Mouse (Mus musculus): Measurements from ENCODE around the gene Stk10. TPM values are rescaled to one million over a fixed set of nuclear protein-coding genes. Genes with fewer than 3 reads are reported as not detected.

Stk10 gene
- total RNA-seq, 2 experiments from 2014 or later, result 13.9 to 16.7 TPM

- DNase-seq, result no peak
- intact Hi-C loops (cut with DNase I), result no loop called here
These were observed 117.9 kb downstream of the Stk10 start for GRCm38 (mm10) chr11:32650893-32651590.

- no peak for DNase-seq
- intact Hi-C loops (cut with DNase I), result no loop called here
These were observed 118.6 kb downstream of the Stk10 start for GRCm38 (mm10) chr11:32651723-32652122.

GRCm38 (mm10) chr11:32662082-32662656 lies 129.1 kb downstream of the Stk10 start:
- intact Hi-C loops (cut with DNase I), result no loop called here
- DNase-seq, result no peak

GRCm38 (mm10) chr11:32665639-32666038 lies 132.5 kb downstream of the Stk10 start:
- DNase-seq, result no peak
- intact Hi-C loops (cut with DNase I), result no loop called here

- intact Hi-C loops (cut with DNase I), result no loop called here
- no peak for DNase-seq
These were observed 133.9 kb downstream of the Stk10 start for GRCm38 (mm10) chr11:32666983-32667382.

- intact Hi-C loops (cut with DNase I), result no loop called here
- no peak for DNase-seq
These were observed 138.4 kb downstream of the Stk10 start for GRCm38 (mm10) chr11:32671480-32671879.

Other genes starting within 250 kb of the Stk10 start
- 1,000 to 10,000 TPM; 4,155 to 9,193 TPM for gene Hba-a1, start 249.8 kb upstream of the Stk10 start, total RNA-seq (2021)
- 1 to 10 TPM in 1 of 2 experiments, not detected in 1; 1.0 TPM for gene Hbq1b, start 246.3 kb upstream of the Stk10 start, total RNA-seq (2021)
- gene Hba-a2, start 236.8 kb upstream of the Stk10 start, total RNA-seq (2021), result 1,000 to 10,000 TPM; 3,875 to 8,514 TPM
- gene Hbq1a, start 233.2 kb upstream of the Stk10 start, total RNA-seq (2021), result not detected
- 10 to 100 TPM; 27.6 to 29.6 TPM for gene Sh3pxd2b, start 185.5 kb upstream of the Stk10 start, total RNA-seq (2021)
- 10 to 100 TPM; 18.1 to 19.8 TPM for gene Ubtd2, start 77.9 kb upstream of the Stk10 start, total RNA-seq (2021)
- under 1 TPM in 1 of 2 experiments, not detected in 1; 0.69 TPM for gene Efcab9, start 1.2 kb upstream of the Stk10 start, total RNA-seq (2021)
- gene Fbxw11, start 109.4 kb downstream of the Stk10 start, total RNA-seq (2021), result 10 to 100 TPM; 65.4 to 67.4 TPM